Mouse (Mus musculus) thymus, adult 2 months (tissue): ENCODE results near the gene Mob2.

Source experiments
- CTCF ChIP-seq: fragments of 200-500 bp; IDR thresholded peaks from 2 replicates; pipeline ENCODE4 v1.5.1; 2012; ENCODE audit warnings: mild to moderate bottlenecking, control low read depth, low read length, moderate library complexity, borderline replicate concordance; ENCODE audit not compliant: control insufficient read depth, poor library complexity, insufficient read depth; ENCODE audit errors: extremely low read depth
- POLR2A ChIP-seq: fragments of 200-500 bp; IDR thresholded peaks from 2 replicates; pipeline ENCODE4 v1.6.1; 2012; ENCODE audit warnings: mild to moderate bottlenecking, low read length, control low read depth, moderate library complexity; ENCODE audit not compliant: control insufficient read depth, poor library complexity, insufficient read depth; ENCODE audit errors: extremely low read depth

- TF ChIP-seq CTCF = no peak
- no peak for TF ChIP-seq POLR2A
Observed at GRCm38 (mm10) chr7:142025196-142025595, 35.7 kb downstream of the Mob2 start.
